8 mouse cellular contexts compared by ENCODE assay signal in genomic region chr4:96553133-96553819, GRCm38 (mm10). TPM values are rescaled to one million over a fixed set of nuclear protein-coding genes. Genes with fewer than 3 reads are reported as not detected.
DNase-seq lines count a peak whose midpoint lies in the region; ATAC-seq and TF ChIP-seq lines count a peak whose summit lies in the region.

TSS of gene Cyp2j6 (minus strand) at chr4:96553661.

- under 1% methylated on average over 16 of the region's 16 CpGs for WGBS in spleen, adult 2 months
- WGBS in forebrain, embryonic 10.5 days = 3% methylated on average over 16 of the region's 16 CpGs
- 1% methylated on average over 16 of the region's 16 CpGs for WGBS in heart, embryonic 12.5 days
- WGBS in kidney, embryonic 15.5 days = under 1% methylated on average over 16 of the region's 16 CpGs
- WGBS in limb, embryonic 15.5 days = 2% methylated on average over 16 of the region's 16 CpGs
- WGBS in midbrain, embryonic 14.5 days = 3% methylated on average over 16 of the region's 16 CpGs

- peak within 1 kb of the TSS; percentile 86 for H3K9ac ChIP-seq in heart, embryonic 12.5 days
- peak within 1 kb of the TSS; percentile 58 for H3K9ac ChIP-seq in kidney, embryonic 15.5 days
- H3K9ac ChIP-seq in limb, embryonic 15.5 days = peak within 1 kb of the TSS; percentile 55
- peak within 1 kb of the TSS; percentile 73 for H3K9ac ChIP-seq in midbrain, embryonic 14.5 days (replicated peaks; ENCODE audit: low read length)

- no peaks in the 10 kb centered on the region for H3K27me3 ChIP-seq in spleen, adult 2 months (ENCODE audit: control insufficient read depth, insufficient read depth, low read length)
- H3K27me3 ChIP-seq in forebrain, embryonic 10.5 days (ENCODE audit: poor library complexity, severe bottlenecking) = no peaks in the 10 kb centered on the region
- H3K27me3 ChIP-seq in heart, embryonic 12.5 days (replicated peaks) = no peaks in the 10 kb centered on the region
- H3K27me3 ChIP-seq in kidney, embryonic 15.5 days = no peaks in the 10 kb centered on the region
- no peaks in the 10 kb centered on the region for H3K27me3 ChIP-seq in limb, embryonic 15.5 days
- no peaks in the 10 kb centered on the region for H3K27me3 ChIP-seq in midbrain, embryonic 14.5 days (ENCODE audit: control insufficient read depth, insufficient read depth, low read length)

- H3K27ac ChIP-seq in spleen, adult 2 months (ENCODE audit: insufficient read depth, low read length) = no peak within 1 kb of the TSS
- H3K27ac ChIP-seq in forebrain, embryonic 10.5 days = peak within 1 kb of the TSS; percentile 85
- peak within 1 kb of the TSS; percentile 76; the same call in 1 of the 2 replicates for H3K27ac ChIP-seq in heart, embryonic 12.5 days (ENCODE audit: poor library complexity, severe bottlenecking)
- H3K27ac ChIP-seq in kidney, embryonic 15.5 days = peak within 1 kb of the TSS; percentile 72
- H3K27ac ChIP-seq in limb, embryonic 15.5 days = peak within 1 kb of the TSS; percentile 79
- no peak within 1 kb of the TSS for H3K27ac ChIP-seq in midbrain, embryonic 14.5 days (replicated peaks; ENCODE audit: low read depth, low read length)

- DNase-seq in spleen, adult 2 months (ENCODE audit: low read depth in 1 of 2, low spot score in 2 of 2) = no peak
- DNase-seq in spleen, postnatal 10 days (ENCODE audit: low spot score in 2 of 2) = no peak
- peak; percentile 45 for DNase-seq in forebrain, embryonic 10.5 days (ENCODE audit: extremely low spot score, low spot score)
- peak; percentile 66 for DNase-seq in midbrain, embryonic 14.5 days
- DNase-seq in telencephalon, adult 2 months (ENCODE audit: low read depth, low spot score) = peak; percentile 56

- TF ChIP-seq CTCF in spleen, adult 2 months (IDR thresholded peaks at IDR 0.05; ENCODE audit: extremely low read depth, insufficient read depth, insufficient read length, insufficient replicate concordance) = no peak

- H3K36me3 ChIP-seq in spleen, adult 2 months (ENCODE audit: control insufficient read depth, insufficient read depth, low read length) = no peaks in the 10 kb centered on the region
- H3K36me3 ChIP-seq in forebrain, embryonic 10.5 days (replicated peaks) = no peaks in the 10 kb centered on the region
- H3K36me3 ChIP-seq in heart, embryonic 12.5 days = no peaks in the 10 kb centered on the region
- H3K36me3 ChIP-seq in kidney, embryonic 15.5 days = no peaks in the 10 kb centered on the region
- no peaks in the 10 kb centered on the region for H3K36me3 ChIP-seq in limb, embryonic 15.5 days
- H3K36me3 ChIP-seq in midbrain, embryonic 14.5 days (ENCODE audit: control insufficient read depth, insufficient read depth, low read length) = no peaks in the 10 kb centered on the region

- no peak for TF ChIP-seq POLR2A in spleen, adult 2 months (IDR thresholded peaks at IDR 0.05; ENCODE audit: low read depth, low read length)

- H3K9me3 ChIP-seq in forebrain, embryonic 10.5 days = no peaks in the 10 kb centered on the region
- no peaks in the 10 kb centered on the region for H3K9me3 ChIP-seq in heart, embryonic 12.5 days (replicated peaks)
- H3K9me3 ChIP-seq in kidney, embryonic 15.5 days (replicated peaks) = no peaks in the 10 kb centered on the region
- no peaks in the 10 kb centered on the region for H3K9me3 ChIP-seq in limb, embryonic 15.5 days
- H3K9me3 ChIP-seq in midbrain, embryonic 14.5 days (ENCODE audit: control insufficient read depth, low read length) = no peaks in the 10 kb centered on the region

- peak; percentile 91 for ATAC-seq in heart, embryonic 12.5 days (ENCODE audit: insufficient number of reproducible peaks, low FRiP score)
- ATAC-seq in kidney, embryonic 15.5 days (replicated peaks; ENCODE audit: low FRiP score) = peak; percentile 98
- peak; percentile 90 for ATAC-seq in limb, embryonic 15.5 days (ENCODE audit: insufficient number of reproducible peaks, low FRiP score, low TSS enrichment, low read depth)
- ATAC-seq in midbrain, embryonic 14.5 days (ENCODE audit: low FRiP score, low TSS enrichment) = peak; percentile 80

- peak within 1 kb of the TSS; percentile 41 for H3K4me3 ChIP-seq in spleen, adult 2 months (ENCODE audit: extremely low read depth, insufficient read depth, insufficient read length)
- peak within 1 kb of the TSS; percentile 56 for H3K4me3 ChIP-seq in forebrain, embryonic 10.5 days
- H3K4me3 ChIP-seq in heart, embryonic 12.5 days = peak within 1 kb of the TSS; percentile 84
- H3K4me3 ChIP-seq in kidney, embryonic 15.5 days (replicated peaks) = peak within 1 kb of the TSS; percentile 57
- peak within 1 kb of the TSS; percentile 60 for H3K4me3 ChIP-seq in limb, embryonic 15.5 days
- H3K4me3 ChIP-seq in midbrain, embryonic 14.5 days (replicated peaks; ENCODE audit: low read depth, low read length) = peak within 1 kb of the TSS; percentile 49

- peak within 1 kb of the TSS; percentile 78 for H3K4me2 ChIP-seq in heart, embryonic 12.5 days
- H3K4me2 ChIP-seq in kidney, embryonic 15.5 days = peak within 1 kb of the TSS; percentile 68
- peak within 1 kb of the TSS; percentile 74 for H3K4me2 ChIP-seq in limb, embryonic 15.5 days
- peak within 1 kb of the TSS; percentile 53 for H3K4me2 ChIP-seq in midbrain, embryonic 14.5 days (ENCODE audit: low read length)

- H3K4me1 ChIP-seq in spleen, adult 2 months (ENCODE audit: control insufficient read depth, insufficient read depth, insufficient read length) = peaks cover 5% of the 10 kb centered on the region; the same call in 1 of the 2 replicates
- H3K4me1 ChIP-seq in forebrain, embryonic 10.5 days = peaks cover 9% of the 10 kb centered on the region
- H3K4me1 ChIP-seq in heart, embryonic 12.5 days (replicated peaks) = peaks cover 8% of the 10 kb centered on the region; the same call in 1 of the 2 replicates
- 0 out of 2 replicates have a peak, but pooled peaks cover 4% of the 10 kb centered on the region for H3K4me1 ChIP-seq in kidney, embryonic 15.5 days
- no peaks in the 10 kb centered on the region for H3K4me1 ChIP-seq in limb, embryonic 15.5 days
- no peaks in the 10 kb centered on the region for H3K4me1 ChIP-seq in midbrain, embryonic 14.5 days (ENCODE audit: control insufficient read depth, insufficient read depth, low read length)

RNA-seq across cellular contexts. Expression of gene Cyp2j6, which starts in this region (rescaled TPM):
- polyA plus RNA-seq in spleen, adult 2 months (2012; rRNA removed) = 0.36 and 0.42 TPM in 2 replicates
- polyA plus RNA-seq in forebrain, embryonic 10.5 days (2016; fragmentation: Nextera tagmentation; extraction: Ambion mirVana) = 2.6 and 3.4 TPM in 2 replicates
- polyA plus RNA-seq in heart, embryonic 12.5 days (2016; fragmentation: Nextera tagmentation; extraction: Ambion mirVana) = 4.4 and 4.9 TPM in 2 replicates
- 12.6 and 13.4 TPM in 2 replicates for polyA plus RNA-seq in kidney, embryonic 15.5 days (2015; fragmentation: Nextera tagmentation; extraction: Ambion mirVana)
- 7.9 and 8.2 TPM in 2 replicates for polyA plus RNA-seq in limb, embryonic 15.5 days (2015; fragmentation: Nextera tagmentation; extraction: Ambion mirVana)
- 4.4 and 4.7 TPM in 2 replicates for polyA plus RNA-seq in midbrain, embryonic 14.5 days (2014; fragmentation: Nextera tagmentation; extraction: Ambion mirVana)

Comparison
In these comparisons a context has a peak if more than half of its experiments do, and no peak if none do; other contexts are left out.
1. DNase-seq: peak in forebrain, embryonic 10.5 days (single experiment), midbrain, embryonic 14.5 days (single experiment) and telencephalon, adult 2 months (single experiment); none in spleen, adult 2 months (0 of 2) and spleen, postnatal 10 days (0 of 2).
2. H3K27ac ChIP-seq: peak in forebrain, embryonic 10.5 days (single experiment), heart, embryonic 12.5 days (single experiment), kidney, embryonic 15.5 days (single experiment) and limb, embryonic 15.5 days (single experiment); none in spleen, adult 2 months (single experiment) and midbrain, embryonic 14.5 days (single experiment).
3. Peak in every context shown above with its lines, with median percentiles within 50 percentile points of each other: H3K4me3 ChIP-seq, ATAC-seq, H3K4me2 ChIP-seq and H3K9ac ChIP-seq.